Mouse (Mus musculus): ENCODE results near the gene Cd300ld5. TPM values are rescaled to one million over a fixed set of nuclear protein-coding genes. Genes with fewer than 3 reads are reported as not detected.
"Not testable (repeated sequence)": the region's sequence is repeated elsewhere in the genome, so short reads cannot be mapped to it uniquely, and the experiment has no call there.

Cd300ld5 gene
- polyA plus RNA-seq, 2 experiments: 0.13 TPM; not detected in 1

GRCm38 (mm10) chr11:115052991-115053390 is 15.4 kb upstream of the Cd300ld5 start:
- no peaks in the 10 kb centered on the region for H3K9me3 ChIP-seq (ENCODE audit: control insufficient read depth, low read length)
- H3K27ac ChIP-seq: no peak overlapping the region
- TF ChIP-seq CTCF (IDR thresholded peaks at IDR 0.05; ENCODE audit: low read depth): no peak
- no peak for TF ChIP-seq EP300 (IDR thresholded peaks at IDR 0.05; ENCODE audit: low read depth)
- 50% methylated on average over 1 of the region's 1 CpGs for WGBS (ENCODE audit: insufficient replicate concordance)
- no peaks in the 10 kb centered on the region for H3K27me3 ChIP-seq (ENCODE audit: control insufficient read depth, insufficient read depth, low read length)
- no peak overlapping the region for H3K9ac ChIP-seq (replicated peaks)
- no peaks in the 10 kb centered on the region for H3K36me3 ChIP-seq (replicated peaks; ENCODE audit: control insufficient read depth, insufficient read depth, low read depth)
- H3K4me1 ChIP-seq (replicated peaks; ENCODE audit: control insufficient read depth in 2 of 2, insufficient read depth in 2 of 2, low read length in 1 of 2): no peaks in the 10 kb centered on the region
- no peak for DNase-seq (ENCODE audit: low read depth in 3 of 3, low spot score in 3 of 3)
- no peak overlapping the region for H3K4me2 ChIP-seq (ENCODE audit: low read depth)
- ATAC-seq (ENCODE audit: insufficient read depth): no peak
- H3K4me3 ChIP-seq (ENCODE audit: insufficient read depth in 1 of 2, low read depth in 2 of 2, low read length in 2 of 2): no peak overlapping the region

GRCm38 (mm10) chr11:115052206-115052605 is 14.6 kb upstream of the Cd300ld5 start:
- Histone ChIP-seq H3K36me3 (replicated peaks; ENCODE audit: control insufficient read depth, insufficient read depth, low read depth) (no peaks in the 10 kb centered on the region), H3K27me3 (ENCODE audit: control insufficient read depth, insufficient read depth, low read length) (no peaks in the 10 kb centered on the region), H3K9ac (replicated peaks) (no peak overlapping the region), H3K4me1 (replicated peaks; ENCODE audit: control insufficient read depth in 2 of 2, insufficient read depth in 2 of 2, low read length in 1 of 2) (no peaks in the 10 kb centered on the region), H3K4me3 (ENCODE audit: insufficient read depth in 1 of 2, low read depth in 2 of 2, low read length in 2 of 2) (no peak overlapping the region), H3K27ac (no peak overlapping the region), H3K4me2 (ENCODE audit: low read depth) (no peak overlapping the region), H3K9me3 (ENCODE audit: control insufficient read depth, low read length) (no peaks in the 10 kb centered on the region)
- peak; percentile 13 to 38 (median 24) for DNase-seq (ENCODE audit: low read depth in 3 of 3, low spot score in 3 of 3)
- no peak for ATAC-seq (ENCODE audit: insufficient read depth)
- WGBS (ENCODE audit: insufficient replicate concordance): 2% methylated on average over 9 of the region's 9 CpGs
- no peak for TF ChIP-seq EP300 (IDR thresholded peaks at IDR 0.05; ENCODE audit: low read depth)
- TF ChIP-seq CTCF (IDR thresholded peaks at IDR 0.05; ENCODE audit: low read depth): no peak

GRCm38 (mm10) chr11:115049282-115049895 is 11.8 kb upstream of the Cd300ld5 start:
- ATAC-seq (ENCODE audit: insufficient read depth) (no peak), DNase-seq (ENCODE audit: low read depth in 3 of 3, low spot score in 3 of 3) (no peak)
- TF ChIP-seq EP300 (IDR thresholded peaks at IDR 0.05; ENCODE audit: low read depth): no peak
- peak; percentile 33; the same call in 1 of the 2 replicates for TF ChIP-seq CTCF (IDR thresholded peaks at IDR 0.05; ENCODE audit: low read depth)
- no peaks in the 10 kb centered on the region for H3K9me3 ChIP-seq (ENCODE audit: control insufficient read depth, low read length)
- no peak overlapping the region for H3K27ac ChIP-seq
- no peaks in the 10 kb centered on the region for H3K4me1 ChIP-seq (replicated peaks; ENCODE audit: control insufficient read depth in 2 of 2, insufficient read depth in 2 of 2, low read length in 1 of 2)
- H3K27me3 ChIP-seq (ENCODE audit: control insufficient read depth, insufficient read depth, low read length): no peaks in the 10 kb centered on the region
- no peak overlapping the region for H3K9ac ChIP-seq (replicated peaks)
- H3K36me3 ChIP-seq (replicated peaks; ENCODE audit: control insufficient read depth, insufficient read depth, low read depth): no peaks in the 10 kb centered on the region
- H3K4me3 ChIP-seq (ENCODE audit: insufficient read depth in 1 of 2, low read depth in 2 of 2, low read length in 2 of 2): no peak overlapping the region
- 18% methylated on average over 3 of the region's 3 CpGs for WGBS (ENCODE audit: insufficient replicate concordance)
- H3K4me2 ChIP-seq (ENCODE audit: low read depth): no peak overlapping the region

- no peak within 1 kb of the TSS for H3K27ac ChIP-seq
- H3K4me1 ChIP-seq (replicated peaks; ENCODE audit: control insufficient read depth in 2 of 2, insufficient read depth in 2 of 2, low read length in 1 of 2): no peaks in the 10 kb centered on the region
- H3K9ac ChIP-seq (replicated peaks): no peak within 1 kb of the TSS
- DNase-seq (ENCODE audit: low read depth in 3 of 3, low spot score in 3 of 3) (no peak), ATAC-seq (ENCODE audit: insufficient read depth) (no peak)
- no peaks in the 10 kb centered on the region for H3K27me3 ChIP-seq (ENCODE audit: control insufficient read depth, insufficient read depth, low read length)
- no peak for TF ChIP-seq EP300 (IDR thresholded peaks at IDR 0.05; ENCODE audit: low read depth)
- no peak for TF ChIP-seq CTCF (IDR thresholded peaks at IDR 0.05; ENCODE audit: low read depth)
- H3K36me3 ChIP-seq (replicated peaks; ENCODE audit: control insufficient read depth, insufficient read depth, low read depth): no peaks in the 10 kb centered on the region
- H3K9me3 ChIP-seq (ENCODE audit: control insufficient read depth, low read length): no peaks in the 10 kb centered on the region
- WGBS (ENCODE audit: insufficient replicate concordance): 43% methylated on average over 2 of the region's 2 CpGs
- no peak within 1 kb of the TSS for H3K4me2 ChIP-seq (ENCODE audit: low read depth)
- H3K4me3 ChIP-seq (ENCODE audit: insufficient read depth in 1 of 2, low read depth in 2 of 2, low read length in 2 of 2): no peak within 1 kb of the TSS
These were observed 10.7 kb upstream of the Cd300ld5 start, which contains the start of gene Cd300ld3 for GRCm38 (mm10) chr11:115048259-115048658. TSS of gene Cd300ld3 (minus strand) at chr11:115048409.

- WGBS (ENCODE audit: insufficient replicate concordance): no CpG with 5 or more reads among the region's 6 CpGs
- H3K9ac ChIP-seq (replicated peaks); H3K27me3 ChIP-seq (ENCODE audit: control insufficient read depth, insufficient read depth, low read length); H3K4me2 ChIP-seq (ENCODE audit: low read depth); H3K27ac ChIP-seq; H3K9me3 ChIP-seq (ENCODE audit: control insufficient read depth, low read length); H3K36me3 ChIP-seq (replicated peaks; ENCODE audit: control insufficient read depth, insufficient read depth, low read depth); ATAC-seq (ENCODE audit: insufficient read depth); H3K4me3 ChIP-seq (ENCODE audit: insufficient read depth in 1 of 2, low read depth in 2 of 2, low read length in 2 of 2); DNase-seq (ENCODE audit: low read depth in 3 of 3, low spot score in 3 of 3); H3K4me1 ChIP-seq (replicated peaks; ENCODE audit: control insufficient read depth in 2 of 2, insufficient read depth in 2 of 2, low read length in 1 of 2): not testable (repeated sequence)
These were observed 10.7 kb downstream of the Cd300ld5 start, which contains the start of gene Cd300ld4 for GRCm38 (mm10) chr11:115026912-115027311. TSS of gene Cd300ld4 (minus strand) at chr11:115027012.

- not testable (repeated sequence) for H3K9me3 ChIP-seq (ENCODE audit: control insufficient read depth, low read length)
These were observed 21.5 kb downstream of the Cd300ld5 start, which contains the start of gene Cd300ld2 for GRCm38 (mm10) chr11:115016093-115016492. TSS of gene Cd300ld2 (minus strand) at chr11:115016193.

More at GRCm38 (mm10) chr11:115016093-115016492, 21.5 kb downstream of the Cd300ld5 start, which contains the start of gene Cd300ld2:
- not testable (repeated sequence) for H3K4me2 ChIP-seq (ENCODE audit: low read depth); H3K27ac ChIP-seq; H3K9ac ChIP-seq (replicated peaks); DNase-seq (ENCODE audit: low read depth in 3 of 3, low spot score in 3 of 3); H3K4me3 ChIP-seq (ENCODE audit: insufficient read depth in 1 of 2, low read depth in 2 of 2, low read length in 2 of 2); H3K27me3 ChIP-seq (ENCODE audit: control insufficient read depth, insufficient read depth, low read length); H3K36me3 ChIP-seq (replicated peaks; ENCODE audit: control insufficient read depth, insufficient read depth, low read depth); H3K4me1 ChIP-seq (replicated peaks; ENCODE audit: control insufficient read depth in 2 of 2, insufficient read depth in 2 of 2, low read length in 1 of 2); ATAC-seq (ENCODE audit: insufficient read depth)
- WGBS (ENCODE audit: insufficient replicate concordance): no CpG with 5 or more reads among the region's 7 CpGs
